Comparison of ENCODE assay signal across 21 mouse cellular contexts in genomic region chr7:92768859-92769258, GRCm38 (mm10). TPM values are rescaled to one million over a fixed set of nuclear protein-coding genes. Genes with fewer than 3 reads are reported as not detected.
DNase-seq lines count a peak whose midpoint lies in the region; ATAC-seq and TF ChIP-seq lines count a peak whose summit lies in the region.
"Had no signal": no experiment of that assay in that cellular context is flagged by ENCODE, and none has a peak within 500 bp of the region (broad histone marks: within the 10 kb centered on the region; RNA-seq: fewer than 3 reads in every experiment).

No protein-coding gene starts in this region.

- peaks cover 9% of the 10 kb centered on the region for H3K4me1 ChIP-seq in forebrain, embryonic 12.5 days

- peak; percentile 32 to 53 for DNase-seq in frontal cortex, adult 2 months (ENCODE audit: extremely low spot score in 1 of 2, low spot score in 1 of 2)
- no peak for DNase-seq in frontal cortex, postnatal 10 days (ENCODE audit: low spot score in 2 of 2)
- no peak for DNase-seq in left cerebral cortex, adult 2 months (ENCODE audit: extremely low spot score in 1 of 2, low spot score in 2 of 2)
- no peak for DNase-seq in left cerebral cortex, postnatal 4 days
- peak; percentile 52 to 56 for DNase-seq in right cerebral cortex, adult 2 months (ENCODE audit: low spot score in 2 of 2)
- no peak for DNase-seq in right cerebral cortex, postnatal 36 days (ENCODE audit: low spot score in 2 of 2)
- DNase-seq: adrenal gland, adult 2 months; cerebellum, adult 11 months; cerebellum, postnatal 14 days; gastrocnemius, postnatal 14 days; heart, postnatal 14 days; kidney, adult 11 months; kidney, postnatal 25 days; right cerebral cortex, postnatal 4 days; thymus, postnatal 25 days had no signal

- H3K4me3 ChIP-seq in left cerebral cortex, adult 2 months: no peak overlapping the region
- H3K4me3 ChIP-seq in forebrain, embryonic 12.5 days (replicated peaks): no peak overlapping the region
- H3K4me3 ChIP-seq: erythroblast, embryonic 14.5 days; forebrain, embryonic 15.5 days; heart, embryonic 10.5 days; hindbrain, embryonic 15.5 days; limb, embryonic 13.5 days had no signal

- H3K4me2 ChIP-seq in forebrain, embryonic 12.5 days: no peak overlapping the region
- H3K4me2 ChIP-seq: forebrain, embryonic 15.5 days; hindbrain, embryonic 15.5 days; limb, embryonic 13.5 days had no signal

- no peaks in the 10 kb centered on the region for H3K9me3 ChIP-seq in forebrain, embryonic 12.5 days
- H3K9me3 ChIP-seq: forebrain, embryonic 15.5 days; heart, embryonic 10.5 days; hindbrain, embryonic 15.5 days; limb, embryonic 13.5 days had no signal

- no peak overlapping the region for H3K9ac ChIP-seq in forebrain, embryonic 12.5 days
- H3K9ac ChIP-seq: forebrain, embryonic 15.5 days; hindbrain, embryonic 15.5 days; limb, embryonic 13.5 days had no signal

- intact Hi-C loops in left cerebral cortex, adult 2 months (cut with DNase I): no loop called here
- intact Hi-C loops in left cerebral cortex, postnatal 4 days (cut with DNase I): no loop called here

- TF ChIP-seq CTCF in left cerebral cortex, adult 2 months (IDR thresholded peaks at IDR 0.05): no peak

- WGBS in forebrain, embryonic 12.5 days: 86% methylated on average over 7 of the region's 7 CpGs

- peak overlapping the region; percentile 28; the same call in 1 of the 2 replicates for H3K27ac ChIP-seq in left cerebral cortex, adult 2 months
- no peak overlapping the region for H3K27ac ChIP-seq in forebrain, embryonic 12.5 days
- H3K27ac ChIP-seq: forebrain, embryonic 15.5 days; heart, embryonic 10.5 days; hindbrain, embryonic 15.5 days; limb, embryonic 13.5 days had no signal

- H3K36me3 ChIP-seq in forebrain, embryonic 12.5 days (replicated peaks): no peaks in the 10 kb centered on the region
- H3K36me3 ChIP-seq: forebrain, embryonic 15.5 days; heart, embryonic 10.5 days; hindbrain, embryonic 15.5 days; limb, embryonic 13.5 days had no signal

- H3K27me3 ChIP-seq in forebrain, embryonic 12.5 days: no peaks in the 10 kb centered on the region
- H3K27me3 ChIP-seq: forebrain, embryonic 15.5 days; hindbrain, embryonic 15.5 days had no signal

- no peak for ATAC-seq in forebrain, embryonic 12.5 days (ENCODE audit: low FRiP score)
- ATAC-seq: forebrain, embryonic 15.5 days had no signal

RNA-seq across cellular contexts. Expression of gene Rab30, which starts 27.5 kb away (rescaled TPM):
- polyA plus RNA-seq in frontal cortex, adult 2 months (2012; rRNA removed): 15.0 and 15.4 TPM in 2 replicates
- total RNA-seq in left cerebral cortex, adult 2 months (2021): 10 to 100 TPM; 38.7 to 43.6 TPM
- 10 to 100 TPM; 33.4 to 35.7 TPM for total RNA-seq in left cerebral cortex, postnatal 4 days (2021)
- polyA plus RNA-seq in forebrain, embryonic 12.5 days (2016; fragmentation: Nextera tagmentation; extraction: Ambion mirVana): 21.7 and 22.0 TPM in 2 replicates

Comparison
In these comparisons a context has a peak if more than half of its experiments do, and no peak if none do; other contexts are left out.
1. DNase-seq: peak in frontal cortex, adult 2 months (2 of 2) and right cerebral cortex, adult 2 months (2 of 2); none in frontal cortex, postnatal 10 days (0 of 2), left cerebral cortex, adult 2 months (0 of 2), left cerebral cortex, postnatal 4 days (single experiment) and right cerebral cortex, postnatal 36 days (0 of 2).